Mouse (Mus musculus): ENCODE data around the gene Rexo5. TPM values are rescaled to one million over a fixed set of nuclear protein-coding genes. Genes with fewer than 3 reads are reported as not detected.

Gene Rexo5
- 1 to 10 TPM; 7.6 to 7.8 TPM for total RNA-seq (2021)
- long read RNA-seq, experiment 1, partial matches to known transcripts, result 0 of 4 reads
- long read RNA-seq, experiment 1, other reads (novel, unspliced or antisense), result 3 of 4 reads
- long read RNA-seq, experiment 2, partial matches to known transcripts, result 0 of 2 reads
- long read RNA-seq, experiment 2, other reads (novel, unspliced or antisense), result 2 of 2 reads

- peak; percentile 94 to 95 for DNase-seq
These were observed at the start of gene Rexo5, which contains the start of gene Eri2 for GRCm38 (mm10) chr7:119793586-119794250. TSS of gene Rexo5 (plus strand) at chr7:119794006. TSS of gene Eri2 (minus strand) at chr7:119794058.

GRCm38 (mm10) chr7:119744321-119744720 is 49.5 kb upstream of the Rexo5 start:
- DNase-seq, result peak; percentile 33 to 34

GRCm38 (mm10) chr7:119745869-119746268 is 47.9 kb upstream of the Rexo5 start:
- DNase-seq, result peak in 1 of 2 experiments; percentile 11

DNA sequence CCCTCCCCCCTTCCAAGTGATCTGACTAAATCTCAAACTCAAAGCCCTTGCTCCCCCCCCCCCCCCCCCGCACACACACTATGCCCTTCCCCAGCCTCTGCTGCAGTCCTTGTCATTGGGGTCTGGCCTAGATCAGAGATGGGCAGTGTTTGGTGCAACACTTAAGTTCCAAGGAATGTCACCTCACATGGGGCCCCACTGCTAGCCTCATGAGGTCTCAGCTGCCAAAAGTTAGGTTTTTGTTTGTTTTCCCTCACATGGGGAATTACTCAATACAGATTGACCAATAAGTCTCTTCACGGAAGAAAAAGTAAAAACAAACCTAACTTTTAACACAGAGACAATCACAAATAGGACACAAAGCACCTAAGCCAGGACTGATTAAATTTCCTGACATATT is 45.0 kb upstream of the Rexo5 start:
- DNase-seq, result no peak

DNA sequence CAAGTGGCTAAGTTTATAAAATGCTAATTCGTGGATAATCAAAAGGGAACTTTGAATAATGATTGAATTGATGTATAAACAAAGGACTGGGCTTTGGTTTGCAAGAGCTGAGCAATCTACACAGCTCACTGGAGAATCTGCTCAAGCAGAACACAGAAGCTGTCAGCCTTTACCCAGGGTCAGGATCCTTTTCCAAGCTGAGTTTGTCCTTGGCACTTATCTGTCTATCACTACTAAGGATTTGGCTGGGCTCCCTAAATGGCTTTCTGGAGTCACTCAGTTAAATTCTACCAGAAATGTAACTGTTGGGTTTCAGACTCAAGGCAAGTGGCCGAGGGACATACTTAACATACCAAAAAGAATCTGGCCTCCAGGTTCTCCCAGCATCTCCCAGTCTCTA is 43.9 kb upstream of the Rexo5 start:
- peak; percentile 43 to 66 for DNase-seq

GRCm38 (mm10) chr7:119753696-119754095 is 40.1 kb upstream of the Rexo5 start:
- DNase-seq, result no peak

DNA sequence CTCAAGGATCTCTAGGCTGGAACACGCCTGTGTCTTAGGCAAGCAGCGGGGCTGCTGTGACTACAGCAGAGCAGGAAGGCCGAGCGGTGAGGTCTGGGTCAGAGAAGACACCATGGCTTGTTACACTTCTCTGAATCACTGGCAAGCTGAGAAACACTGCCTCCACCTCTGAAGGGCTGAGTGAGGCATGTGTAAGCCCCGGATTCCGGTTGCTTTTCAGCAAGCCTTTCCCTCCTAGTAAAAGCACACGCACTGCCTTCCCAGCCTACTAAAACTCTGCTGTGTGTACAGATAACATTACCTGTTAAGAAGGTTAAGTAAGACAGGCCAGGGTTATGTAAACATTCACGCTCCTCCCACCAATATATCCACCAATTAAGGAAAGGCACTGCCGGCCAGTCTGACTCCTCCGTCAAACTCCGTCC is 33.3 kb upstream of the Rexo5 start, which contains the start of gene Acsm3:
Gene Acsm3, plus strand, starts transcription at position 397 of the 425 bp plus-strand sequence.
- peak; percentile 46 to 55 for DNase-seq

GRCm38 (mm10) chr7:119762166-119762697 is 31.6 kb upstream of the Rexo5 start:
- DNase-seq, result no peak

- no peak for DNase-seq
These were observed 29.4 kb upstream of the Rexo5 start for GRCm38 (mm10) chr7:119764377-119764776.

- no peak for DNase-seq
These were observed 26.8 kb upstream of the Rexo5 start for GRCm38 (mm10) chr7:119766996-119767395.

DNA sequence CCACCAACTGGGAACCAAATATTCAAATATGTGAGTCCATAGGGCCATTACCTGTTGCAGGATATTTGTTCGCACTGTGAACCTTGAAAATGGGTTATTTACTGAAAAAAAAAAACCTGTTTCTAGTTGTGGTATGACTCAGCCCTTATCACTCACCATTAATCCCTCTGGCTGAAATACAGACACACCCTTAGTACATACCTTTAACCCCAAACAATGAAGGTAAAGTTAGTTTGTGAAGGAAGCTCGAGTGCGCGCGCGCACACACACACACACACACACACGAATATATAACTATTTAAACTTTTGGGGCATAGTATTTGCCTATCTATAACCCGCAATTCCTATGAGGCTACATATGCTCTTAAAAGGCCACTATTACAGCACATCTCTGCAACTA is 23.9 kb upstream of the Rexo5 start:
- no peak for DNase-seq

DNA sequence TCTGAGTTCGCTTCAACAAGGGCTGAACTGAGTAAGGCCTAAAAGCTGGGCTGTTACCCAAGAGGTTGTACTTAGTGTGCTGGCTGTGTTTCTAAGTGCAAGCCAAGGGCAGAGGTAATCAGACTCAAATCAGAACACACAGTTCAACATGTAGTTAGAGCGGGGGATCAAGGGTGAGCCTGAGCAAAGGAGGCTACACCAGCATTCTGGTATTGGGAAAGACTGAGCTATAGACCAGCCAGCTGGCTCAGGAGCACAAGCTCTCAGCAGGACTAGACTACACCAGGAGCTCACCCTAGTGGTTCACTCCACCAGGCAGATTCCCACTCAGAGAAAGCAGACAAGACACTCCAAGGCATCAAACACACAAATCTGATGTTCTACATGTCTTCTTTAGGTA is 10.4 kb upstream of the Rexo5 start:
- DNase-seq, result peak; percentile 22 to 50

- DNase-seq, result no peak
These were observed 8.9 kb upstream of the Rexo5 start for GRCm38 (mm10) chr7:119784908-119785307.

DNA sequence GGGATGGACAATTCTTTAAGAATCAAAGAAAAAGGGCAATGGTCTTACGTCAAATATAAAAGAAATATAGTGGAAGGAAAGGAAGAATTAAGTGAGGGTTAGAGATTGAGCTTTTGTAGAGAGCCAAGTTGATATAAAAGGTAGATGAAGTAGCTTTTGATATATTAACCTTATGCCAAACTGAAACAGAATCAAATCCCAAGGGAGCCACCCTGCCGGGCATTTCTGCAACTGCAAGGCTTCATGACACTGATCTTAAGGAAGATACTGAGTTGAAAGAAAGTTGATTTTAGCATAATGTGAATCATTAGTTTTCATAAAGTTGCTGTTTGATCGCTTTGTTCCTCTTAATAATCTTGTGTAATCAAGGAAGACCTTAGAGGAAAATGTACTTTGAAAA is 4.8 kb upstream of the Rexo5 start:
- DNase-seq, result no peak

DNA sequence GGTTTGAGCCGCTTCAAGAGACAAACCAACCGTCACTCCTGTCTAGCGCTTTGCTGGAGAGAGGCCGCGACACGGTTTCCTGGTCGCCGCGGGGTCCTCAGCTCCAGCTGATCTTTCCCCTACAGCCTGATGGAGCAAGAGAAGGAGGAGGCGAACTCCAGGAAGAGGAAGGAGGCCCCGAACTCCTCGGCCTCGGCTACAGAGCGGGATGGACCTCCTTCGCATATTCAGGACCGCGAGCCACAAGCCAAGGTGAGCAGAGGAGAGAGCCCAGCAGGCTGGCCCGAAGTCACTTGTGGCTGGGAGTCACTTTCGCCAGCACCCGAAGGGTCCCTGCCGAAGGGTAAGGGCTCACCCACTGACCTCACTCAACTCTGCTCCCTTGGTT is 439 bp downstream of the Rexo5 start:
- peak in 1 of 2 experiments; percentile 32 for DNase-seq

GRCm38 (mm10) chr7:119795311-119795710 is 1.5 kb downstream of the Rexo5 start:
- DNase-seq, result no peak

GRCm38 (mm10) chr7:119800488-119800887 is 6.7 kb downstream of the Rexo5 start:
- DNase-seq, result peak in 1 of 2 experiments; percentile 4

GRCm38 (mm10) chr7:119800991-119801390 is 7.2 kb downstream of the Rexo5 start:
- DNase-seq, result no peak

DNA sequence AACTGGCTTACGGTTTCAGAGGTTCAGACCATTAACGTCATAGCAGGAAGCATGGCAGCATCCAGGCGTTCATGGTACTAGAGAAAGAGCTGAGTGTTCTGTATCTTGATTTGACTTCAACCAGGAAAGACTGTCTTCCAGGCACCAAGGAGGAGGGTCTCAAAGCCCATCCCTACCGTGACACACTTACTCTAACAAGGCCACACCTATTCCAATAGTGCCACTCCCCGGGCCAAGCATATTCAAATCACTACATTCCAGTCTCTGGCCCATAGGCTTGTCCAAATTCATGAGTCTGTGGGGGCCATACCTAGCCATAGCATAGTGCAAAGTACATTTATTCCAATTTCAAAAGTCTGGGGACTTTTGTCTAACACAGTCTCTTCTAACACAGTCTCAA is 13.6 kb downstream of the Rexo5 start:
- DNase-seq, result no peak

- no peak for DNase-seq
These were observed 14.9 kb downstream of the Rexo5 start for GRCm38 (mm10) chr7:119808723-119809122.

GRCm38 (mm10) chr7:119835371-119835770 is 41.6 kb downstream of the Rexo5 start:
- no peak for DNase-seq

DNA sequence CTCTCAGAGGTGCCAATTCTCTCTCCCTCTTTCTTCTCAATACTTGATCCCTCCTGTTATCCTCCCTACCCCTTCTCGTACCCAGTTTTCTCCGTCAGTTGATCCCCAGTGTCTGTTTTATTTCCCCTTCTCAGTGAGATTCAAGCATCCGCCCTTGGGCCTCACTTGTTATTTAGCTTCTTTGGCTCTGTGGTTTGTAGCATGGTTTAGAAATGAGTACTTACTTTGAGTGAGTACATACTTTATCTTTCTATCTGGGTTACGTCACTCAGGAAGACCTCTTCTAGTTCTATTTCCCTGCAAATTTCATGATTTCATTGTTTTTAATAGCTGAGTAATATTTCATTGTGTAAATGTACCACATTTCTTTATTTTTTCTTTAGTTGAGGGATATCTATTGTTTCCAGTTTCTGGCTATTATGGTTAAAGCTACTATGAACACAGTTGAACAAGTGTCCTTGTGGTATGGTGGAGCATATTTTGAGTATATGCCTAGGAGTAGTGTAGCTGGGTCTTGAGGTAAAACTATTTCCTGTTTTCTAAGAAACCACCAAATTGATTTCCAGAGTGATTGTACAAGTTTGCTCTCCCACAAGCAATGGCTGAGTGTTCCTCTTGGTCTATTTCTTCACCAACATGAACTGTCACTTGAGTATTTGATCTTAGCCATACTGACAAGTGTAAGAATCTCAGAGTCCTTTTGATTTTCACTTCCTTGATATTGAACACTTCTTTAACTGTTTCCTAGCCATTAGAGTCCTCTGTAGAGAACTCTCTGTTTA is 42.4 kb downstream of the Rexo5 start:
- DNase-seq, result no peak
